Mouse (Mus musculus): ENCODE measurements around the gene Cdk5rap2.

GRCm38 (mm10) chr4:70228350-70228749 is 181.9 kb downstream of the Cdk5rap2 start:
- TF ChIP-seq CTCF (IDR thresholded peaks at IDR 0.05; ENCODE audit: borderline replicate concordance, insufficient read depth, low read depth, low read length) (no peak), POLR2A (IDR thresholded peaks at IDR 0.05; ENCODE audit: borderline replicate concordance, insufficient read depth, low read length) (no peak)

All from cerebellum, adult 2 months (tissue).